Mouse (Mus musculus) gastrocnemius, adult 18-20 months (tissue): ENCODE measurements around the gene Zfp871. TPM values are rescaled to one million over a fixed set of nuclear protein-coding genes. Genes with fewer than 3 reads are reported as not detected.

Experiments
- DNase-seq: peaks from one replicate; pipeline ENCODE4 v3.0.0; 2021; ENCODE audit warnings: low spot score
- long read RNA-seq, 2 experiments: library from polyadenylated mRNA; stranded (forward); transcript quantifications; one replicate each; pipeline ENCODE4 v2.0.0; 2021
- total RNA-seq, 2 experiments: library from RNA; stranded (reverse); gene quantifications; 2 replicates each; pipeline ENCODE4 v1.2.3; 2021

The Zfp871 gene
- 10 to 100 TPM; 19.5 to 20.7 TPM for total RNA-seq
- long read RNA-seq, experiment 1, full-length matches to known transcripts, result 2 of 5 reads
- long read RNA-seq, experiment 1, partial matches to known transcripts, result 0 of 5 reads
- long read RNA-seq, experiment 1, other reads (novel, unspliced or antisense), result 3 of 5 reads
- long read RNA-seq, experiment 2, full-length matches to known transcripts, result 1 of 1 reads
- long read RNA-seq, experiment 2, partial matches to known transcripts, result 0 of 1 reads
- long read RNA-seq, experiment 2, other reads (novel, unspliced or antisense), result 0 of 1 reads

GRCm38 (mm10) chr17:32788094-32788559 lies at the start of gene Zfp871:
Gene Zfp871 (minus strand): TSS chr17:32788287.
- peak; percentile 91 for DNase-seq

GRCm38 (mm10) chr17:32830418-32830782 lies 42.3 kb upstream of the Zfp871 start:
- DNase-seq, result no peak

- DNase-seq, result peak; percentile 74
These were observed 41.7 kb upstream of the Zfp871 start, which contains the start of gene Zfp799 for GRCm38 (mm10) chr17:32829540-32830417. Gene Zfp799 (minus strand): TSS chr17:32830261.

GRCm38 (mm10) chr17:32816074-32816784 lies 28.1 kb upstream of the Zfp871 start:
- DNase-seq, result no peak

- DNase-seq, result no peak
These were observed 26.0 kb upstream of the Zfp871 start for GRCm38 (mm10) chr17:32814136-32814535.

- no peak for DNase-seq
These were observed 22.6 kb upstream of the Zfp871 start for GRCm38 (mm10) chr17:32810648-32811047.

GRCm38 (mm10) chr17:32809544-32810374 lies 21.7 kb upstream of the Zfp871 start, which contains the start of gene Zfp811:
Gene Zfp811 (minus strand): TSS chr17:32809931.
- DNase-seq, result peak; percentile 10

GRCm38 (mm10) chr17:32808921-32809320 lies 20.8 kb upstream of the Zfp871 start:
- DNase-seq, result no peak

- DNase-seq, result no peak
These were observed 1.2 kb upstream of the Zfp871 start for GRCm38 (mm10) chr17:32789244-32789643.

GRCm38 (mm10) chr17:32788576-32788975 lies 489 bp upstream of the Zfp871 start:
- no peak for DNase-seq

- DNase-seq, result no peak
These were observed 522 bp downstream of the Zfp871 start for GRCm38 (mm10) chr17:32787436-32788093.

- DNase-seq, result no peak
These were observed 1.1 kb downstream of the Zfp871 start for GRCm38 (mm10) chr17:32786944-32787343.

GRCm38 (mm10) chr17:32785656-32786055 lies 2.4 kb downstream of the Zfp871 start:
- DNase-seq, result peak; percentile 58

- no peak for DNase-seq
These were observed 10.5 kb downstream of the Zfp871 start for GRCm38 (mm10) chr17:32777564-32777963.

GRCm38 (mm10) chr17:32771213-32771612 lies 16.9 kb downstream of the Zfp871 start:
- peak; percentile 37 for DNase-seq

GRCm38 (mm10) chr17:32766422-32766821 lies 21.7 kb downstream of the Zfp871 start:
- DNase-seq, result no peak

GRCm38 (mm10) chr17:32757331-32757730 lies 30.8 kb downstream of the Zfp871 start:
- DNase-seq, result no peak

- no peak for DNase-seq
These were observed 34.5 kb downstream of the Zfp871 start for GRCm38 (mm10) chr17:32753634-32754033.

GRCm38 (mm10) chr17:32752813-32753360 lies 35.2 kb downstream of the Zfp871 start:
- no peak for DNase-seq

GRCm38 (mm10) chr17:32750611-32751010 lies 37.5 kb downstream of the Zfp871 start:
- no peak for DNase-seq
